Mouse (Mus musculus) retina, postnatal 7 days (tissue): ENCODE results near the gene Clcn1.

Experiments
- DNase-seq: peaks from one replicate; pipeline ENCODE4 v3.0.0-alpha.2; 2012; ENCODE audit warnings: low read depth, low spot score

Clcn1 gene

DNA sequence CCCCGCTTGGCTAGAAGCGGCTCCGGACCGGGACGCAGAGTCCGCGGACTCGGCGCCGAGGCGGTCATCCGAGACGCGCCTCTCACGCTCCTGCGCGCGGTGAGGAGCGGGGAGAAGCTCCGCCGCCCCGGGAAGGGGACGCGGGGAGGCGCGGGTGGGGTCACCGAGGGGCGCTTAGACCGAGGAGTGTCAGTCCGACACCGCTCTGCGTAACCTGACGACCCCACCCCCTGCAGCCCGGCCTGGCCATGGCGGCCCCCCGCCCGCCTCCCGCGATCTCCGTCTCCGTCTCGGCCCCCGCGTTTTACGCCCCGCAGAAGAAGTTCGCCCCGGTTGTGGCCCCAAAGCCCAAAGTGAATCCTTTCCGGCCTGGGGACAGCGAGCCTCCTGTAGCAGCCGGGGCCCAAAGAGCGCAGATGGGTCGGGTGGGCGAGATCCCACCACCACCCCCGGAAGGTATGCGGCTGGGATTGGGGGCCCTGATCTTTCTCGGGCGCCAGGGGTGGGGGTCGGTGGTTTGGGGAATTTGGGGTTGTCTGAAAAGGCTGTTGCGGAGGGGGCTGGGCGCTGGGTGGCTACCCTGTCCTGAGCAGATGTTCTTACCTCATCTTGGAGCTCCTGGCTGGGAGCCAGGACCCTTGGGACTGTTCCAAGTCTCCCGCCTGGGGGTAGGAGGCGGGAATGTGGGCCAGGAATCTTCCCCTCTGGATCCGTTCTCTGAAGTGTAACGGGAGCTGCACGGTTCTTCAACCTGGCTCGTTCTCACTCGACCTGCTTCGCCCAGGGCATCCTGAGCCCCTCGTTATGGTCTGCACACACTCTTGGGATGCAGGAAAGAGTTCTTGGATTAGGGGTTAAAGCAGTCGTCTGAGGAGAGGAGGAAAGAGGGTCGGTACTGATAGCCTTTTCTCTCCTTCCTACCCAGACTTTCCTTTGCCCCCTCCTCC lies 63.8 kb downstream of the Clcn1 start:
- peak; percentile 39 for DNase-seq

DNA sequence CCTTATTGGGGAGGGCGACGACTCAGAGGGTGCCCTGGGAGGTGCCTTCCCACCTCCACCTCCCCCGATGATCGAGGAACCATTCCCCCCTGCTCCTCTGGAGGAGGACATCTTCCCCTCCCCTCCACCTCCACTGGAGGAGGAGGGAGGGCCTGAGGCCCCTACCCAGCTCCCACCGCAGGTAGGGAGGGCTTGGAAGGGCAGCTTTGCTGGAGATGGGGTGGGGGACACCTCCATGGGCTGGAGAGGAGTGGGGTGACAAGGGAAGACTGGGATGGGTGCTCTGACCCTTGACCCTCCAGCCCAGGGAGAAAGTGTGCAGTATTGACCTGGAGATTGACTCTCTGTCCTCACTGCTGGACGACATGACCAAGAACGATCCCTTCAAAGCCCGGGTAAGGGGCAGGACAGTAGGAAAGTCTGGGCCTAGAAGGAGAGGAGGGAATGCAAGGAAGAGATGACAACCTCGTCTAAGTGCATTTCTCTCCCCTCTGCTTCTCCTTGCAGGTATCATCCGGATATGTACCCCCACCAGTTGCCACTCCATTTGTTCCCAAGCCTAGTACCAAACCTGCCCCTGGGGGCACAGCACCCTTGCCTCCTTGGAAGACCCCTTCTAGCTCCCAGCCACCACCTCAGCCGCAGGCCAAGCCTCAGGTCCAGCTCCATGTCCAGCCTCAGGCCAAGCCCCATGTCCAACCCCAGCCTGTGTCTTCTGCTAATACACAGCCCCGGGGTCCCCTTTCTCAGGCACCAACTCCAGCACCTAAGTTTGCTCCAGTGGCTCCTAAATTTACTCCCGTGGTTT lies 64.7 kb downstream of the Clcn1 start:
- DNase-seq, result no peak

DNA sequence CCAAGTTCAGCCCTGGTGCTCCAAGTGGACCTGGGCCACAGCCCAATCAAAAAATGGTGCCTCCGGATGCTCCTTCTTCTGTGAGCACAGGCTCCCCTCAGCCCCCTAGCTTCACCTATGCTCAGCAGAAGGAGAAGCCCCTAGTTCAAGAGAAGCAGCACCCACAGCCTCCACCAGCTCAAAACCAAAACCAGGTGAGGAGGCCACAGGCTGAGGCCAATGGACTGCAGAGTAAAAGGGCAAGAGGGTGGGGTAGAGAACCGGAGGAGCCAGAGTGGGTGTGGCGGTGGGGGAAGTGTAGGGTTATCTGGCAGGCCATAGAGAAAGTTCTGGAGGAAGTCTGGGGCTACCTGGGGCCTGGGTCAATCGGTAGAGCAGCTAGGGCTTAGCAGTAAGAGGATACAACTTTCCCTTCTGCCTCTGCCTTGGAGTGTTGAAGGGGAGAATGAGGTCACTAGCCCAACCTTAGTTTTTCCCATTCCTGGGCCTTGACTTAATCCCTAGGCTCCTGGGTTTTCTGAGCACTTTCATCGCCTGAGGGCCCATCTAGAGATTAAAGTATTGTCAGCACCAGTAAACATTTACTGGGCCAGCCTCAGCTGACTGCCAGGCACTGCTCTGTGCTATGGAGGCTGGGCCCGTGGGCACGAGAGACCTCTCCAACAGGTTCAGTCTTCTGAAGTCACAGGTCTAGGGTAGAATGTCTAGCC lies 65.4 kb downstream of the Clcn1 start:
- no peak for DNase-seq

DNA sequence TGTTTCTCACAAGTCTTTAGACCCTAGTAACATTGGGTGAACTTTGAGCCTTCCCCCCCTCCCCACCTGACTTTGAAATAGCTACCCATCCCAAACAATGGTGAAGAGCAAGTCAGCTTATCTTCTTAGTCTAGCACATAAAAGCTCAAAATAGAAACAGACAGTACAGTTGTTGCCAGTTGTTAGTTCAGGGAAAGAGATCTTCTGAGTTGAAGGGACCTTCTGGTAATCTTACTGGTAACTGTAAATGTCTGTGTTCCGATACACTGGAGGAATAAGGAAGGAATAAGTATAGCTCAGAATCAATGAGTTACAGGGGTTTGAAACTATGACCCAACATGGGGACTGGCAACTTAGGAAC lies 66.0 kb downstream of the Clcn1 start:
- no peak for DNase-seq

DNA sequence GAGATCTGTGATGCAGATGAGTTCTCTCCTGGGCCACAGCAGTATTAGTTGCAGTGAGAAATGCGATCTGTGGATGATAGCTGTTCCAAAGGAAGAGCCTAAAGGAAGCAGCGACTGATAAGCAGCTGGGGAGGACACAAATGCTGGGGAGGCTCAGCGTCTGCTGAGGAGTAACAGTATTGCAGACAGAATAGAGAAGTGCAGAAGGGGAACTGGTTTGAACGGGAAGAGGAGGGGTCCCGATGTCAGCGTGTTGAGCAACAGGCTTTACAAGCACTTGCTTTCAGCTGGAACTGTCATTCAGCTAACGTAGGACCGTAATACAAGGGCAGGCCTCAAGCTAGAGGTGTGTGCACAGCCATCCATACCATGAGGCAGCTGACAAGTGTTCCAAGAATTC lies 66.7 kb downstream of the Clcn1 start:
- no peak for DNase-seq

DNA sequence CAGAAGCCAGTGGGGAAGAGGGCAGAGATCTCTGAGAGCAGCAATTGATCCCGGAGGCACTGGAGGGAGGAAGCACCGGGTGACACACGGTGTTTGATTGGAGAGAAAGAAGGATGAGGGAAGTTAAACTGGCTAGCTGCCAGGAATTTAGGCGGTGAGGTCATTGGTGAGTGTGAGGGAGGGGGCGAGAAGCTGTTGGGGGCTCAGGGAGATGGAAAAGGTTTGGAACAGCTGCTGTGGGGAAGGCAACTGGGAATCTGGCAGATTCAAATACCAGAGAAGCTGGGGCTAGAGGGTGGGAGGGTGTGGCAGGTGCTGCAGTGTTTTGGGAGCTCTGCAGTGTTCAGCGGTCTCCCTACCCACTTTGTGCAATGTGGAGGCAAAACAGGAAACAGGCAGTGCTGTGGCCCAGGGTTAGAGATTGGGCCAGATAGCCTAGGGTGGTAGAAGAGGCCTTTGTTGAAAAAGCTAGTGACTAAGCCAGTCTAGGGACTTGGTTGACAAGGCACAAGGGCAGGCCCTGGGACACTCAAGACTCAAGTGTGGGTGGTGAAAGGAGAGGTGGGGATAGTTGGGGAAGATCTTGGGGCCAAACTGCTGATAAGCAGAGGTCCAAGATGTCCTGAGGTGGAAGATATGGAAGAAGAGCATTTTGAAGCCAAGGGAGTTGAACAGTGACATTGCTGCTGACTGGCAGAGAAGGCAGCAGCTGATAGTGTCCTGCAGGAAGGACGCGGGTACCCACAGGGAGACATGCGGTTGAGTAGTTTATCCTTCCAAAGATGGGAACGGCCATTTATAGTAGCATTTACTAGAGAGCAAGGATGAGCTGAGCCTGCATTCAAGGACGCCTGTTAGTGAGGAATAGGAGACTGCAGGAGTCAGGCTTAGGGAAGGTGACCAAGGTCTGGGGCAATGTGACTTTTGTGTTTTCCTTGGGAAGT lies 67.9 kb downstream of the Clcn1 start:
- no peak for DNase-seq

DNA sequence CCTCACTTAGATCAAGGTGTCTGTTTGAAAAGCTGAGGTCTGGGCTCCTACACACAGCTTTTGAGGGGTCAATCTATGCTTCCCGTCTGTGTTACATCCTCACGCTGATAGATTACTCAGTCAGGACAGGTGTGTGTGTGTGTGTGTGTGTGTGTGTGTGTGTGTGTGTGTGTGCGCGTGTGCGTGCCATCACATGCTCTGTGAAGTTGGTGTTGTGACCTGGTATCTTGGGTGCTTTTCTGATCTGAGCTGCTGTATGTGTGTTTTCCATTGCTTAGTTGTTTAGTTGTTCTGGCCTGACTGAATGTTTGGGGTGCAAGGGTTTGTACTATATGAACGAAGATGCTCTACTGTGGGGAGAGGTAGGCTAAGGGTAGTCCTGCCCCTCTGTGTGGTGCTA lies 68.9 kb downstream of the Clcn1 start:
- DNase-seq, result no peak

DNA sequence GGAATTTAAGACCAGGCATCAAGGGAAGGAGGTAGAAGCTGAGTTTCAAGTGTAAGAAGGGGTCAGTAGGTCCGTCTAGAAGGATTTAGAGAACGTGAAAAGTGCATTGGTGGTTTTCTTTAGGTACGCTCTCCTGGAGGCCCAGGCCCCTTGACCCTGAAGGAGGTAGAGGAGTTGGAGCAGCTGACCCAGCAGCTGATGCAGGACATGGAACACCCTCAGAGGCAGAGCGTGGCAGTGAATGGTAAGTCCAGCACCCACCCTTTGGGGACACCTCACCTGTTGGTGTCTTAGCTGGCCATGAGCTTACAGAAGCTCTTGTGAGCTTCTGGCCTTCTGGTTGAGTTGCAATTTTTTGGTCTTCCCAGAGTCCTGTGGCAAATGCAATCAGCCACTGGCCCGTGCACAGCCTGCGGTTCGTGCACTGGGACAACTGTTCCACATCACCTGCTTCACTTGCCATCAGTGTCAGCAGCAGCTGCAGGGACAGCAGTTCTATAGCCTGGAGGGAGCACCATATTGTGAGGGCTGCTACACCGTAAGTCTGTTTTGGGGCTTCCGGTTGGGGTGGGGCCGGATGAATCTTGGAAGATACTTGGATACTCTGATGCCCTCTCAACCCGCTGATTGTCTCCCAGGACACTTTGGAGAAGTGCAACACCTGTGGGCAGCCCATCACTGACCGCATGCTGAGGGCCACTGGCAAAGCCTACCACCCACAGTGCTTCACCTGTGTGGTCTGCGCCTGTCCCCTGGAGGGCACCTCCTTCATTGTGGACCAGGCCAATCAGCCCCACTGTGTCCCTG lies 69.5 kb downstream of the Clcn1 start:
- no peak for DNase-seq

DNA sequence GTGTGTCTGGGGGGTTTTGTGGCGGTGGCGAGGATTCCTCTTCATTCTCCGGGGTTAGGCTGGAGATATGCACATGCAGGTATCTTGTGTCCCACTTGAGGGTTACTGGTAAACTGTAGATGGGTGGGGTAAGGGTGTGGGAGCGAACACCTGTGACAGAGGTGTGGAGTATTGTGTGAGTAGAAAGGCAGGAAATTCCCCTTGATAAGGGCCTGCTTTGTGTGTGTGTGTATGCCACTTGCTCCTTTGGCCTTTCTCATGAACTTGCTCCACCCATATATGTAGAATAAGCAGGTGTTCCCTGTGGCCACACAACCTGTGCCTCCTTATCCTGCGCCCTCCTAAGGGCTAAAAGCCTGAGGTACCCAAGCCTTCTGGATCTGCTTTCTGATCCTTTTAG lies 70.4 kb downstream of the Clcn1 start:
- DNase-seq, result no peak

DNA sequence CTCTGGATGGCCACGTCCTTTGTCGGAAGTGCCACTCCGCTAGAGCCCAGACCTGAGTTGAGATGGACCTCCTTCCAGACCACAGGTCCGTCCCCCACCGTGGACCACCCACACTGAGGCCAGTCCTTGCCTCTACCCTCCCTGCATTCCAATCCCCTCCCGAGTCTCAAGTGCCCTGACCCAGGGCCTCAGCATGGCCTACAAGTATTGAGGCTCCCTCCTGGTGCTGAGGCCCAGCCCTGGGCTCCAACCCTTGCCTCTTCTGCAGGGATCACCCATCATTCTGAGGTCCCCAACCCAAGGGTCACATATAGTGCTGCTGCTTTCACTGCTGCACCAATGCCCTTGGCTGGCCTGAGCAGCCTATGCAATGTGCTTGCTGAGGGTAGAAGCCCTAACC lies 71.4 kb downstream of the Clcn1 start:
- DNase-seq, result no peak

DNA sequence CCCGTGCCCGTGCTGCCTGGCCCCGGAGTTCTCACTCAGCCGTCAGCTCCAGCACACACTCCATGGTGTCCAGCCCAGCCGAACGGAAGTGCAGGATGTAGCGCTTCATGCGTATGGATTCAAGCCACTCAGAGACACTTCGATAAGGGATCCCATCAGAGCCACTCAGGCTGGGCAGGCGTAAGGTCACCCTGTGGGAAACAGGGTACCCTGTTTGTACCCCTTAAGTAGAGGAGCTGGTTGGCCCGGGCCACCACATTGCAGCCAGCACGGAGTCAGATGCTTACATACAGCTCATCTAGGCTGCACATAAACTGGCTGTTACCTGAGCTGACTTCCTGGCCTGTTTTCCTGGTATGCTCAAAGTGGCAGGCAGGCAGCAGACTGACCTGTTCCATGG lies 72.4 kb downstream of the Clcn1 start:
- DNase-seq, result no peak

DNA sequence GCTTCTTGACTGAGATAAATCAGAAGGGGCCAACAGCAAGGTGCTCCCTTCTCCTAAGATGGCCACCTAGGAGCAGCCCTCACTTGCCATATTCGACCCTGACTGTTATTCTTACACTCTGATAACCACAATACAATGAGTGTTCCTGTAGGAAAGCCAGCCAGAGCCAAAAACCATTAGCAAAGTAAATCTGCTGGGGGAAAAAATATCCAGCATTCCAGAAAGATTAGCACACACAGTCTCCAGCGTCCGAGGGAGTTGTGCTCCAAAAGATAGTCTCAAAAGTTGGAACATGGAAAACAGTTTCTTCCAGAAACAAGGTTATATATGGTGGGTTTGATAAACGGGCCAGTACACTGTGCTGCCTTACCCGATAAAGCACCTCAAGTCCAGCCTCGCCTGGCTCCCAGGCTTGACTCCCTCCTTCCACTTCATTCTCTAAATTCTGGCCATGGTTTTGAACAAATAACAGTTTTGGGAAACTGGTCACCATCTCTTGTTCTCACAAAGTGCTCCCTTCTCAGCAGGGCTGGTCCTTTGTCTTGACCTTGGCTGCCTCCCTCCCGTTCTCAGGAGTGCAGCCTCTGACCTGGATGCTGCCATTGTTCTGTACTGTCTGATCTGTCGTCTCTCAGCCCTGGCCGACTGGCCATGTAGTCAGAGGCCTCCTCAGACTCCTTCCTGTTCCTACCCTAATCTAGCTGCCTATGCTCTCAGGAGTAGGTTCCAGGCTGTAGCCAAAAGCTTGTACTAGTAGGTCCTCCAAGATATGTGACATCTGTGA lies 73.1 kb downstream of the Clcn1 start:
- DNase-seq, result no peak

DNA sequence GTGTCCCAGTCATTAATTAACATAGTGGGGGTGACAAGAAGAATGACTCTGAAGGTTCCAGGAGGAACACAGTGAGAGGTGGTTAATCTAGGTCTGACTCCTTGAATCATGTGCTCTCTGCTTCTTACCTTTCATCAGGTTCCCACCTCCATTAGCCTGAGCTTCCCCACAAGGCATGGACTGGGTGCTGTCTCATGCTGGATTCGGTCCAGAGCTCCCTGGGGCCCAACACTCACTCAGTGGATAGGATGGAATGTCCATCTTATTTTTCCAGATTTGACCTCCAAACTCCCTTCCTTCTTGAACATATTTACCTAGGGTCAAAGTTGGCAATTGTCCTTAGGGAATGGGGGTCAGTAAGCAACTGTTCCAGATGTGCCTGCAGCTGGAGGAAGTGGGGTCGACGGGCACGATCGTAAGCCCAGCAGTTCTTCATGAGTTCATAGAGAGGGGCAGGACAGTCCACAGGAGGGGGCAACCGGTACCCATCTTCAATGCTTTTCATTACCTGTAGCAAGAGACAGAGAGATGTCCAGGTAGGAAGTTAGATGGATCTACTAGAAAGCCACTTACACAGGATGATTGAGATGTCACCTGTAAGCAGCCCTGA lies 73.9 kb downstream of the Clcn1 start:
- DNase-seq, result no peak

DNA sequence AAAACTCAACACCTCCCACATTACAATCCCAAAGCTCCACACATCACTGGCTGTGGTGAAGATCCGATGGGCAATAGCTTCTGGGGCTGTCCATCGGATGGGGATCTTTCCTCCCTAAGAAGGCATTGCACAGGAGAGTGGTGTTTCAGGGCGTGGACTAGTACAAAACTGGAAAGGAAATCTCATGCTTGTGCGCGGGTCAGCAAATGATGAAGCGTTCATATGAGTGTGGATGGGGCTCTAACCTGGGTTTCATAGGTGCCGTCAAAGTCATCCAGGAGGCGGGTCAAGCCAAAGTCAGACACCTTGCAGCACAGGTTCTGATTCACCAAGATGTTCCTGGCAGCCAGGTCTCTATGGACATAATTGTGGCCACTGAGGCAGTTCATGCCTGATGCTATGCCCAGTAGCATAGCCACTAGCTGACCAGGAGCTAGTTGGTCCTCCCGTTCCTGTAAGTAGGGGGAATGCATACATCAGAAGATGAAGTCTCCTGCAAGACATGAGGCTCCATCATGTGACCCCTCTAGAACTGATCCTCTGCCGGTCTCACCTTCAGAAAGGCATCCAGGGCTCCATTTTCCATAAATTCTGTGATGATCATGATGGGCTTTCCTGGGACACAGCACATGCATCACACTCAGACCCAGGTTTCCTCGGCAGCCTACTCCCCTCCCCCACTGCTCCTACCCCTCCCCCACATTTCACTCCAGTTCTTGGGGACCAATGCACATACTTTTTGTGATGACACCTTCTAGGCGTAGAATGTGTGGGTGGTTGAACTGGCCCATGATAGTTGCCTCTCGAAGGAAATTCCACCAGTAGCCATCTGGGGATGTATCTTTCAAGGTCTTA lies 74.8 kb downstream of the Clcn1 start:
- no peak for DNase-seq

DNA sequence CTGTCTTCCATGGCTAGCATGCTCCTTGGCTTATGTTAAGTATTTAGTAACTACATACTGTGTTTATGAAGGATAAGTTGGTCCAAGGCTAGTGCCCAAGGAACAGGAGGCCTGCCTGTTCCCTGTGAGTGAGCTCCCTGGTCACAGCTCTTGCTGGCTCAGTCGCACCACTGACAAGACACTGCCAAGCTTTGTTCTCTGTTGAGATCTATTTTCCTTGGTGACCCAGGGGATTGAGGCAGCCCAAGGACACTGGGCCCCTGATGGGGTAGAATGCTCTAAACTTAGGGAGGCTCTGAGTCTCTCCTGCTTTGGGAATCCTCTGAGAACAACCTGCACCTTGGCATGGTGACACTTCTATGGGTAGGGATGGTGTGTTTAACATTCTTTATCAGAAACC lies 75.6 kb downstream of the Clcn1 start:
- no peak for DNase-seq

DNA sequence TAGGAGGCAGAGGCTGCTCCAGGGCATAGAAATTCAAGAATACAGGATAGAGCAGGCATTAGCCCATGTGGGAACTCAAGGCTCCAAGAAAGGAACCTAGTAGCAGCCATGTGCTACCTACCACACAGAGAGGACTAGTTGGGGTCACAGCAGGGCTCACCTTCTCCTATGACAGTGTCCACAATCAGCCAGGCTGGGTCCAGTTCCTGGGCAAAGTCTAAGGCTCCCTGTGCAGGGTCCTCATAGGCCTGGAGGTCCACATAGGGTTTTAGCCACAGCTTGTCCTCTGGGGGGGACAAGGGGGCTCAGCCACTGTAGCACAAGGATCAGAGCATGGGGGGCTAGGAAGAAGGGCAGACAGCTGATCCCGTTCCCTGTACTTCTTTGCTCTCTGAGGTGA lies 76.0 kb downstream of the Clcn1 start:
- DNase-seq, result no peak

DNA sequence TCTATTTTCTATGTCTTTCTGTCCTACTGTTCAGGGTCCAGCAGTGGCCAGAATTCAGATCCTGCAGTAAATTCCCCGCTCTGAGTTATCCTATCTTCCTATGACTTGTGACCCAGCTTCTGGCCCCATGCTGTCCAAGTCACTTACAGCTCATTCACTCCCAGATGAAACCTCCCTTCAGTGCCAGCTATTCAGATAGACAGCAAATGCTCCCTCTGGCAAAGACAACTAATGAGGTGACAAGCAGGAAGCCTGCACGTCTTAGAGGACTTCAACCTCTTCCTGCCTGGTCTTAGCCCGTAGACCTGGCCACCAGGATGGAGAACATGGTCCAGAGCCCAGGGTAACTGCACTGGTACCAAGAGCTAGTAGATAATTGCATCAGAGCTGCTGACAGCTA lies 76.5 kb downstream of the Clcn1 start:
- no peak for DNase-seq

DNA sequence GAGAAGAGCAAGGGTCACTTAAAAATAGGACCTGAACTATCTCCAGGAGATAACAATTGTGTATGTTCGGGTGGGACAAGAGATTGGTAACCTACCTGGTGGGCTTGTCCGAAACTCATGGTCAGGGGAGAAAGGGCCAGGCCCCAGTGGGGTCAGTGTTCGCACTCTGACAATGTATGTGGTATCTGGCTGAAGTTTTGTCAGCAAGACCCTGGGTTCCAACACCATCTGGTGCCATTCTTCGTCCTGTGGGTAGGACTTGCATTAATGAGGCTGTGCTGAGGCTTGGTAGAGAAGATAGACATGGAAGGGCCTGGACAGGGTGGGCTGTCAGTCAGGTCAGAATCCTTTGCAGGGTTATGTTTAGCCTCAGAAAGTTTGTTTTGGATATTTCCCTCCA lies 77.6 kb downstream of the Clcn1 start:
- DNase-seq, result no peak
